Mouse (Mus musculus) right cerebral cortex, adult 18-20 months (tissue): ENCODE results near the gene Zfp185.
"Not testable (repeated sequence)": the region's sequence is repeated elsewhere in the genome, so short reads cannot be mapped to it uniquely, and the experiment has no call there.

Experiments used
- DNase-seq: peaks from one replicate; pipeline ENCODE4 v3.0.0; 2022; ENCODE audit warnings: mixed read lengths

The Zfp185 gene

GRCm38 (mm10) chrX:73063512-73064414 lies 76.6 kb downstream of the Zfp185 start:
- DNase-seq: peak; percentile 19

- DNase-seq: no peak
These were observed 77.3 kb downstream of the Zfp185 start, which contains the start of gene Pnma3 for GRCm38 (mm10) chrX:73064415-73064793. TSS of gene Pnma3 (plus strand) at chrX:73064787.

GRCm38 (mm10) chrX:73066765-73067312 lies 79.7 kb downstream of the Zfp185 start:
- DNase-seq: not testable (repeated sequence)
